Mouse (Mus musculus): ENCODE results near the gene Gm9970. TPM values are rescaled to one million over a fixed set of nuclear protein-coding genes. Genes with fewer than 3 reads are reported as not detected.

Gm9970 gene
- polyA plus RNA-seq, 1 experiment from 2014 or later: 0.37 TPM

- no peak overlapping the region for H3K27ac ChIP-seq (ENCODE audit: low read depth)
- no peak overlapping the region for H3K4me3 ChIP-seq (ENCODE audit: low read depth, low read length)
- H3K9me3 ChIP-seq (ENCODE audit: low read depth, low read length): no peaks in the 10 kb centered on the region
- H3K9ac ChIP-seq: no peak overlapping the region
- H3K27me3 ChIP-seq (ENCODE audit: insufficient read depth, low read length): no peaks in the 10 kb centered on the region
- H3K36me3 ChIP-seq (ENCODE audit: insufficient read depth): peaks cover 81% of the 10 kb centered on the region
- 80% methylated on average over 6 of the region's 6 CpGs for WGBS
- ATAC-seq (ENCODE audit: insufficient read depth): no peak
- TF ChIP-seq CTCF (IDR thresholded peaks at IDR 0.05; ENCODE audit: low read depth): no peak
- H3K4me2 ChIP-seq: no peak overlapping the region
- no peaks in the 10 kb centered on the region for H3K4me1 ChIP-seq (ENCODE audit: insufficient read depth)
- no peak for DNase-seq
Observed at GRCm38 (mm10) chr5:31267686-31268085, 26.7 kb upstream of the Gm9970 start.

GRCm38 (mm10) chr5:31266101-31266500 is 25.1 kb upstream of the Gm9970 start:
- TF ChIP-seq CTCF (IDR thresholded peaks at IDR 0.05; ENCODE audit: low read depth): no peak
- WGBS: 82% methylated on average over 7 of the region's 7 CpGs
- Histone ChIP-seq H3K36me3 (ENCODE audit: insufficient read depth) (peaks cover 80% of the 10 kb centered on the region), H3K4me3 (ENCODE audit: low read depth, low read length) (no peak overlapping the region), H3K27me3 (ENCODE audit: insufficient read depth, low read length) (no peaks in the 10 kb centered on the region), H3K9ac (no peak overlapping the region), H3K27ac (ENCODE audit: low read depth) (no peak overlapping the region), H3K4me1 (ENCODE audit: insufficient read depth) (no peaks in the 10 kb centered on the region), H3K9me3 (ENCODE audit: low read depth, low read length) (no peaks in the 10 kb centered on the region), H3K4me2 (no peak overlapping the region)
- DNase-seq (no peak), ATAC-seq (ENCODE audit: insufficient read depth) (no peak)

- no peak overlapping the region for H3K4me2 ChIP-seq
- no peak overlapping the region for H3K9ac ChIP-seq
- no peak overlapping the region for H3K27ac ChIP-seq (ENCODE audit: low read depth)
- TF ChIP-seq CTCF (IDR thresholded peaks at IDR 0.05; ENCODE audit: low read depth): no peak
- ATAC-seq (ENCODE audit: insufficient read depth) (no peak), DNase-seq (no peak)
- no peaks in the 10 kb centered on the region for H3K27me3 ChIP-seq (ENCODE audit: insufficient read depth, low read length)
- no peaks in the 10 kb centered on the region for H3K9me3 ChIP-seq (ENCODE audit: low read depth, low read length)
- H3K4me1 ChIP-seq (ENCODE audit: insufficient read depth): no peaks in the 10 kb centered on the region
- 81% methylated on average over 11 of the region's 11 CpGs for WGBS
- peaks cover 70% of the 10 kb centered on the region for H3K36me3 ChIP-seq (ENCODE audit: insufficient read depth)
- no peak overlapping the region for H3K4me3 ChIP-seq (ENCODE audit: low read depth, low read length)
Observed at GRCm38 (mm10) chr5:31257616-31258015, 16.6 kb upstream of the Gm9970 start.

DNA sequence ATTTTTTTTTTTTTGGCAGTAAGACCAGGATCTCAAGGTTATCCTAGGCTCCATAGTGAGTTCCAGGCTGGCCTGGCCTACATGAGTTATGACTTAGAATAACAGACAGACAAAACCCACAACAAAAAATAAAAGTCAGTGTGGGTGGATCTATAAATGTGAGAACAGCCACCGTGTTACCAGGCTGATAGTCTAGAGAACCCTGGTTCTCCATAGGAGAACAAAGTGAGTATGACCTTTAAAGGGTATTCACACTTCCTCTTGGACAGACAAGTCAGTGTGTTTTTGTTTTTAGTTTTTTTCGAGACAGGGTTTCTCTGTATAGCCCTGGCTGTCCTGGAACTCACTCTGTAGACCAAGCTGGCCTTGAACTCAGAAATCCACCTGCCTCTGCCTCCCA is 14.9 kb upstream of the Gm9970 start:
- Histone ChIP-seq H3K4me2 (no peak overlapping the region), H3K27ac (ENCODE audit: low read depth) (no peak overlapping the region), H3K9me3 (ENCODE audit: low read depth, low read length) (no peaks in the 10 kb centered on the region), H3K4me3 (ENCODE audit: low read depth, low read length) (no peak overlapping the region), H3K4me1 (ENCODE audit: insufficient read depth) (no peaks in the 10 kb centered on the region), H3K36me3 (ENCODE audit: insufficient read depth) (peaks cover 74% of the 10 kb centered on the region), H3K27me3 (ENCODE audit: insufficient read depth, low read length) (no peaks in the 10 kb centered on the region), H3K9ac (no peak overlapping the region)
- ATAC-seq (ENCODE audit: insufficient read depth) (no peak), DNase-seq (no peak)
- 84% methylated on average over 2 of the region's 2 CpGs for WGBS
- TF ChIP-seq CTCF (IDR thresholded peaks at IDR 0.05; ENCODE audit: low read depth): no peak

DNA sequence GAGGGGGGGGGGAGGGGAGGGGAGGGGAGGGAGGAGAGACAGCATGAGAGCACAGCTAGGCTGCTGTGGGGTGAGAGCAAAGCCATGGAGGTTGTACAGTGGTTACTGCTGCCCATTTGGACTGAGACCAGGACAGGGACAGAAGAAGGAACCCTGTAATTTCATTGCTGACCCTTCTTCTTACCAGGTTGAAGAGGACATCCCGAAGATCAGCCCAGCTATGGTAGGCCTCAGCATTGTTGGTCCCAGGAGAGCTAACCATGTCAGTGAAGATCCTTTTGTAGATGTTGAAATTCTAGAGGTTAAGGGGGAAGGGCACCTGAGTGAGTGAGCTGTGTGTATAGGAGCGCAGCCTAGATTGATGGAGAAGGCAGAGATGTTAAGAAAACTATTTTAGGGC is 14.3 kb upstream of the Gm9970 start:
- Histone ChIP-seq H3K4me2 (no peak overlapping the region), H3K9me3 (ENCODE audit: low read depth, low read length) (no peaks in the 10 kb centered on the region), H3K27me3 (ENCODE audit: insufficient read depth, low read length) (no peaks in the 10 kb centered on the region), H3K36me3 (ENCODE audit: insufficient read depth) (peaks cover 75% of the 10 kb centered on the region), H3K9ac (no peak overlapping the region), H3K4me3 (ENCODE audit: low read depth, low read length) (no peak overlapping the region), H3K27ac (ENCODE audit: low read depth) (no peak overlapping the region), H3K4me1 (ENCODE audit: insufficient read depth) (no peaks in the 10 kb centered on the region)
- no peak for ATAC-seq (ENCODE audit: insufficient read depth)
- TF ChIP-seq CTCF (IDR thresholded peaks at IDR 0.05; ENCODE audit: low read depth): no peak
- DNase-seq: no peak
- WGBS: 89% methylated on average over 2 of the region's 2 CpGs

DNA sequence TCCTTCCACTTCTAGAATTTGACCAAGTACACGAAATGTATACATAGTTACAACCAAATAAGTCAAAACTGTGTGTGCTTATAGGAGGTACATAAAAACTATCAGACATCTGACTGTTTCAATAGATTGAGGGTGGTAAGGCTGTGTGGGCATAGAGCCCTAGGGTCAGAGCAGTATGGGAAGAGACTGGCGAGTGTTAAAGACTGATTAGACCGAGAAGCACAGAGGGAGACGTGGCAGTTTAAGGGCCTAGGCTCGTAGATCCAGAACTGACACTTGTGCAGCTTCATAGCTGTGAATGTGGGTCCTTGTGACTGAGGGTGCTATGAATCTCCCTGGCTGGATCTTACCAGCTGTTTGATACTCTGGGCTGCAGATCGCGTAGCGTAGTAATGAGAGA is 13.9 kb upstream of the Gm9970 start:
- Histone ChIP-seq H3K9ac (no peak overlapping the region), H3K4me1 (ENCODE audit: insufficient read depth) (no peaks in the 10 kb centered on the region), H3K9me3 (ENCODE audit: low read depth, low read length) (no peaks in the 10 kb centered on the region), H3K4me2 (no peak overlapping the region), H3K4me3 (ENCODE audit: low read depth, low read length) (no peak overlapping the region), H3K36me3 (ENCODE audit: insufficient read depth) (peaks cover 75% of the 10 kb centered on the region), H3K27ac (ENCODE audit: low read depth) (no peak overlapping the region), H3K27me3 (ENCODE audit: insufficient read depth, low read length) (no peaks in the 10 kb centered on the region)
- no peak for DNase-seq
- ATAC-seq (ENCODE audit: insufficient read depth): no peak
- TF ChIP-seq CTCF (IDR thresholded peaks at IDR 0.05; ENCODE audit: low read depth): no peak
- WGBS: 77% methylated on average over 8 of the region's 8 CpGs

DNA sequence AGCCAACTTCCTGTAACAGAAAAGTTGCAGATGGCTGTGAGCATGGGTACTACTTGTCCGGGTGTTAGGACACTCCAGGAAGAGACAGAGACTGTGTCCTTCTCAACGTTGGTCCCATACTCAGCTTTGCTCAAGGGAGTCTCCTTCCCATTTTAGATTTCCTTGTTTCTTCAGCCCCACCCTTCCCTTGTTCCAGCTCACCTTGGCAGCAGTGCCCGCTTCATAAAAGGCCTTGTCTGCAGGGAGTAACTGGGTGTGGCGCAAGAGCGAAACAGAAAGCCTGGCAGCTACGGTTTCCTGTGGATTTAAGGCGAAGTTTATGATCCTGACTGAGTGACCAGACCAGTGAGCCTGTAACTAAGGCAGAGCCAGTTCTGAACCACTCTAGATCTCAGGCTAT is 13.4 kb upstream of the Gm9970 start:
- Histone ChIP-seq H3K4me2 (no peak overlapping the region), H3K27me3 (ENCODE audit: insufficient read depth, low read length) (no peaks in the 10 kb centered on the region), H3K36me3 (ENCODE audit: insufficient read depth) (peaks cover 75% of the 10 kb centered on the region), H3K27ac (ENCODE audit: low read depth) (no peak overlapping the region), H3K9ac (no peak overlapping the region), H3K9me3 (ENCODE audit: low read depth, low read length) (no peaks in the 10 kb centered on the region), H3K4me3 (ENCODE audit: low read depth, low read length) (no peak overlapping the region), H3K4me1 (ENCODE audit: insufficient read depth) (no peaks in the 10 kb centered on the region)
- WGBS: 71% methylated on average over 7 of the region's 7 CpGs
- DNase-seq: no peak
- ATAC-seq (ENCODE audit: insufficient read depth): no peak
- no peak for TF ChIP-seq CTCF (IDR thresholded peaks at IDR 0.05; ENCODE audit: low read depth)

DNA sequence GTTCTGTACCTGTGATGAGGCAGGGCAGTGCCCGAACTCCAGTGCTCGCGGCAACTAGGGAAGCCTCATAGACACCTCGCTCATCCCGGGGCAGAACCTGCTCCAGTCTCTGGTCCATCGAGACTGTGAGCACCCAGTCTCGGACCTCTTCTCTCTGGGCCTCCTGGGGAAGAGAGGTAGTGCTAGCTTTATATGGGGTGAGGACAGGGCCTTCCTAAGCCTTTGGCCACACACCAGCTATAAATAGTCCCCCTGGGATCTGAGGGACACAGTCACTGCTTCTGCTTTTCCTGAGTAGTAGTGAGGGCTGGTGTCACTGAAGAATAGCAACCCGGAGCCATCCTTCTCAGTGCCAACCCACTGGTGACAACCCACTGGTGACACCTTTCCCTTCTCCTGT is 12.8 kb upstream of the Gm9970 start:
- H3K9ac ChIP-seq: no peak overlapping the region
- no peaks in the 10 kb centered on the region for H3K9me3 ChIP-seq (ENCODE audit: low read depth, low read length)
- ATAC-seq (ENCODE audit: insufficient read depth): no peak
- H3K27me3 ChIP-seq (ENCODE audit: insufficient read depth, low read length): no peaks in the 10 kb centered on the region
- no peak for DNase-seq
- H3K27ac ChIP-seq (ENCODE audit: low read depth): no peak overlapping the region
- H3K4me3 ChIP-seq (ENCODE audit: low read depth, low read length): no peak overlapping the region
- H3K4me2 ChIP-seq: no peak overlapping the region
- H3K4me1 ChIP-seq (ENCODE audit: insufficient read depth): no peaks in the 10 kb centered on the region
- TF ChIP-seq CTCF (IDR thresholded peaks at IDR 0.05; ENCODE audit: low read depth): no peak
- peaks cover 77% of the 10 kb centered on the region for H3K36me3 ChIP-seq (ENCODE audit: insufficient read depth)
- 87% methylated on average over 8 of the region's 8 CpGs for whole genome bisulfite sequencing
